Mouse (Mus musculus) gastrocnemius, adult 2 months (tissue): ENCODE data around the gene Ostc. TPM values are rescaled to one million over a fixed set of nuclear protein-coding genes. Genes with fewer than 3 reads are reported as not detected.

ENCODE experiments used
- DNase-seq: peaks from one replicate; pipeline ENCODE4 v3.0.0; 2022
- H3K27ac ChIP-seq: fragments of 200-600 bp; 2 replicates; pipeline ENCODE4 v1.8.1; 2022; ENCODE audit warnings: mild to moderate bottlenecking
- H3K4me3 ChIP-seq: fragments of 200-600 bp; 2 replicates; pipeline ENCODE4 v1.8.1; 2022; ENCODE audit warnings: mild to moderate bottlenecking, moderate library complexity
- CTCF ChIP-seq: fragments of 200-600 bp; IDR thresholded peaks from 2 replicates; pipeline ENCODE4 v1.8.1; 2022; ENCODE audit warnings: antibody characterized with exemption, mild to moderate bottlenecking, moderate library complexity
- intact Hi-C: fragments of 180-260 bp; cut with DNase I; formaldehyde crosslinking; loops from one replicate; pipeline ENCODE4 v1.15.1; 2025
- total RNA-seq, 2 experiments: library from RNA; stranded (reverse); gene quantifications; 2 replicates each; pipeline ENCODE4 v1.2.3; 2021

Ostc gene
- total RNA-seq, 2 experiments from 2014 or later, result 27.9 to 37.7 TPM

- no peak overlapping the region for H3K4me3 ChIP-seq
- peak; percentile 86 for TF ChIP-seq CTCF
- intact Hi-C loops, result loop anchor here (10.0 kb wide), 1 partner anchor 199 kb away; no protein-coding TSS in a partner anchor
- DNase-seq, result no peak
- H3K27ac ChIP-seq, result no peak overlapping the region
Measured at GRCm38 (mm10) chr3:130694041-130694593, 15.1 kb downstream of the Ostc start.

- no peak for TF ChIP-seq CTCF
- DNase-seq, result no peak
- Histone ChIP-seq H3K27ac (peak overlapping the region; percentile 87), H3K4me3 (peak overlapping the region; percentile 70)
- intact Hi-C loops, result loop anchor here (2.0 to 10.0 kb wide), 2 partner anchors 197 to 597 kb away; no protein-coding TSS in a partner anchor
Measured at GRCm38 (mm10) chr3:130691596-130692170, 17.6 kb downstream of the Ostc start.

GRCm38 (mm10) chr3:130690834-130691595, 18.2 kb downstream of the Ostc start:
- TF ChIP-seq CTCF, result peak; percentile 65
- intact Hi-C loops, result loop anchor here (2.0 to 10.0 kb wide), 2 partner anchors 196 to 596 kb away; no protein-coding TSS in a partner anchor
- H3K4me3 ChIP-seq, result peak overlapping the region; percentile 70
- peak; percentile 82 for DNase-seq
- H3K27ac ChIP-seq, result peak overlapping the region; percentile 87

- peak; percentile 80 for TF ChIP-seq CTCF
- H3K27ac ChIP-seq, result no peak overlapping the region
- intact Hi-C loops, result loop anchor here (2.0 to 10.0 kb wide), 2 partner anchors 195 to 595 kb away; no protein-coding TSS in a partner anchor
- H3K4me3 ChIP-seq, result no peak overlapping the region
- DNase-seq, result peak; percentile 75
Measured at GRCm38 (mm10) chr3:130689630-130690029, 19.6 kb downstream of the Ostc start.

- no peak for DNase-seq
- TF ChIP-seq CTCF, result no peak
- H3K4me3 ChIP-seq, result no peak overlapping the region
- intact Hi-C loops, result no loop called here
- H3K27ac ChIP-seq, result no peak overlapping the region
Measured at GRCm38 (mm10) chr3:130687051-130687450, 22.2 kb downstream of the Ostc start.

- no peak for TF ChIP-seq CTCF
- intact Hi-C loops, result no loop called here
Measured at GRCm38 (mm10) chr3:130685014-130685366, 24.3 kb downstream of the Ostc start.

GRCm38 (mm10) chr3:130684276-130685013, 24.8 kb downstream of the Ostc start:
- DNase-seq, result no peak
- intact Hi-C loops, result loop anchor here (5.0 kb wide), 1 partner anchor 67 kb away; the partner anchor contains the start of gene Etnppl
- TF ChIP-seq CTCF, result no peak
- H3K27ac ChIP-seq, result no peak overlapping the region
- no peak overlapping the region for H3K4me3 ChIP-seq

More at GRCm38 (mm10) chr3:130685014-130685366, 24.3 kb downstream of the Ostc start:
- no peak overlapping the region for H3K27ac ChIP-seq
- H3K4me3 ChIP-seq, result no peak overlapping the region
- DNase-seq, result no peak

GRCm38 (mm10) chr3:130683836-130684235, 25.4 kb downstream of the Ostc start:
- no peak for DNase-seq
- TF ChIP-seq CTCF, result no peak
- no peak overlapping the region for H3K4me3 ChIP-seq
- intact Hi-C loops, result loop anchor here (5.0 kb wide), 1 partner anchor 67 kb away; the partner anchor contains the start of gene Etnppl
- H3K27ac ChIP-seq, result no peak overlapping the region

GRCm38 (mm10) chr3:130682183-130682582, 27.1 kb downstream of the Ostc start:
- no peak for TF ChIP-seq CTCF
- intact Hi-C loops, result loop anchor here (5.0 kb wide), 1 partner anchor 65 kb away; the partner anchor contains the start of gene Etnppl
- Histone ChIP-seq H3K4me3 (no peak overlapping the region), H3K27ac (no peak overlapping the region)
- DNase-seq, result no peak

GRCm38 (mm10) chr3:130681226-130681625, 28.0 kb downstream of the Ostc start:
- intact Hi-C loops, result loop anchor here (5.0 kb wide), 1 partner anchor 64 kb away; the partner anchor contains the start of gene Etnppl
- DNase-seq, result no peak
- H3K27ac ChIP-seq, result no peak overlapping the region
- no peak overlapping the region for H3K4me3 ChIP-seq
- no peak for TF ChIP-seq CTCF

GRCm38 (mm10) chr3:130677671-130678460, 31.4 kb downstream of the Ostc start:
- H3K4me3 ChIP-seq, result no peak overlapping the region
- intact Hi-C loops, result no loop called here
- no peak for TF ChIP-seq CTCF
- no peak overlapping the region for H3K27ac ChIP-seq
- no peak for DNase-seq
